22 mouse cellular contexts compared by ENCODE assay signal in genomic region chr17:70334171-70334570, GRCm38 (mm10).
A peak's percentile ranks its signal among the peaks of the same experiment; 100 is the strongest.
DNase-seq lines count a peak whose midpoint lies in the region; ATAC-seq and TF ChIP-seq lines count a peak whose summit lies in the region.
"Had no signal": no experiment of that assay in that cellular context is flagged by ENCODE, and none has a peak within 500 bp of the region (broad histone marks: within the 10 kb centered on the region; RNA-seq: fewer than 3 reads in every experiment).

No protein-coding gene starts in this region.

- 40% methylated on average over 3 of the region's 3 CpGs for WGBS in hindbrain, postnatal 0 days
- 42% methylated on average over 3 of the region's 3 CpGs for WGBS in hindbrain, embryonic 11.5 days
- WGBS in liver, embryonic 11.5 days: 51% methylated on average over 3 of the region's 3 CpGs

- no peak overlapping the region for H3K4me2 ChIP-seq in hindbrain, postnatal 0 days (ENCODE audit: low read depth, low read length)
- no peak overlapping the region for H3K4me2 ChIP-seq in hindbrain, embryonic 11.5 days (replicated peaks; ENCODE audit: low read depth, low read length)
- no peak overlapping the region for H3K4me2 ChIP-seq in liver, embryonic 11.5 days
- H3K4me2 ChIP-seq: hindbrain, embryonic 15.5 days; midbrain, embryonic 12.5 days; neural tube, embryonic 12.5 days had no signal

- peak; percentile 53; the same call in 1 of the 2 replicates for ATAC-seq in hindbrain, postnatal 0 days
- ATAC-seq in hindbrain, embryonic 11.5 days (ENCODE audit: low FRiP score): no peak
- no peak for ATAC-seq in liver, embryonic 11.5 days (replicated peaks; ENCODE audit: low FRiP score)
- ATAC-seq: CD4-positive, CD25-positive, alpha-beta regulatory T cell, adult 4 months had no signal

- no peak overlapping the region for H3K9ac ChIP-seq in hindbrain, postnatal 0 days (replicated peaks; ENCODE audit: low read length)
- no peak overlapping the region for H3K9ac ChIP-seq in hindbrain, embryonic 11.5 days (ENCODE audit: low read depth, low read length)
- H3K9ac ChIP-seq in liver, embryonic 11.5 days (ENCODE audit: low read depth, low read length): no peak overlapping the region
- H3K9ac ChIP-seq: hindbrain, embryonic 15.5 days; midbrain, embryonic 12.5 days; neural tube, embryonic 12.5 days had no signal

- no peaks in the 10 kb centered on the region for H3K4me1 ChIP-seq in hindbrain, postnatal 0 days (ENCODE audit: insufficient read depth, low read length)
- H3K4me1 ChIP-seq in hindbrain, embryonic 11.5 days (replicated peaks; ENCODE audit: control insufficient read depth, insufficient read depth, low read length): no peaks in the 10 kb centered on the region
- H3K4me1 ChIP-seq in liver, embryonic 11.5 days (replicated peaks; ENCODE audit: control insufficient read depth, insufficient read depth, low read length): no peaks in the 10 kb centered on the region
- H3K4me1 ChIP-seq: hindbrain, embryonic 15.5 days; midbrain, embryonic 12.5 days had no signal

- no peaks in the 10 kb centered on the region for H3K36me3 ChIP-seq in hindbrain, postnatal 0 days (ENCODE audit: insufficient read depth, low read length)
- H3K36me3 ChIP-seq in hindbrain, embryonic 11.5 days (ENCODE audit: control insufficient read depth, insufficient read depth, low read length): no peaks in the 10 kb centered on the region
- H3K36me3 ChIP-seq in liver, embryonic 11.5 days (ENCODE audit: control insufficient read depth, insufficient read depth, low read length): no peaks in the 10 kb centered on the region
- H3K36me3 ChIP-seq: forebrain, embryonic 10.5 days; hindbrain, embryonic 15.5 days; midbrain, embryonic 12.5 days; neural tube, embryonic 12.5 days had no signal

- no peak for TF ChIP-seq CTCF in hindbrain, postnatal 0 days (IDR thresholded peaks at IDR 0.05; ENCODE audit: low read depth)

- peak overlapping the region; percentile 15; the same call in 1 of the 2 replicates for H3K27ac ChIP-seq in hindbrain, postnatal 0 days
- H3K27ac ChIP-seq in hindbrain, embryonic 11.5 days (ENCODE audit: low read depth, low read length): no peak overlapping the region
- H3K27ac ChIP-seq in liver, embryonic 11.5 days (ENCODE audit: low read depth, low read length): no peak overlapping the region
- H3K27ac ChIP-seq: forebrain, embryonic 10.5 days; gastrocnemius, adult 2 months; hindbrain, embryonic 15.5 days; midbrain, embryonic 12.5 days; neural tube, embryonic 12.5 days had no signal

- no peak overlapping the region for H3K4me3 ChIP-seq in hindbrain, postnatal 0 days (ENCODE audit: low read length)
- no peak overlapping the region for H3K4me3 ChIP-seq in hindbrain, embryonic 11.5 days (ENCODE audit: low read depth, low read length)
- H3K4me3 ChIP-seq in liver, embryonic 11.5 days (ENCODE audit: low read depth, low read length): no peak overlapping the region
- H3K4me3 ChIP-seq: forebrain, embryonic 10.5 days; gastrocnemius, adult 2 months; hindbrain, embryonic 15.5 days; midbrain, embryonic 12.5 days; neural tube, embryonic 12.5 days had no signal

- DNase-seq in hindbrain, postnatal 0 days (ENCODE audit: low spot score): peak; percentile 16
- DNase-seq in hindbrain, embryonic 11.5 days (ENCODE audit: low spot score): no peak
- DNase-seq in Muller cell, postnatal 12 days (ENCODE audit: inconsistent ontology term): peak; percentile 40
- DNase-seq in brain, adult 2 months (ENCODE audit: low read depth, low spot score): peak; percentile 72
- peak; percentile 53 for DNase-seq in forelimb bud, embryonic 11.5 days (ENCODE audit: low read depth, low spot score)
- no peak for DNase-seq in liver, embryonic 11.5 days (ENCODE audit: low spot score)
- DNase-seq in yolk sac, embryonic 10.5 days (ENCODE audit: low spot score): no peak
- DNase-seq in ovary, postnatal 10 days (ENCODE audit: low spot score): no peak
- DNase-seq: adrenal gland, postnatal 10 days; gastrocnemius, adult 2 months; heart, postnatal 10 days; kidney, adult 8-10 months; kidney, postnatal 4 days; liver; lung, adult 2 months; lung, postnatal 4 days; thymus, postnatal 4 days had no signal

- H3K9me3 ChIP-seq in hindbrain, postnatal 0 days (ENCODE audit: low read length): no peaks in the 10 kb centered on the region
- no peaks in the 10 kb centered on the region for H3K9me3 ChIP-seq in hindbrain, embryonic 11.5 days (ENCODE audit: control insufficient read depth, low read length)
- no peaks in the 10 kb centered on the region for H3K9me3 ChIP-seq in liver, embryonic 11.5 days (ENCODE audit: control insufficient read depth, low read length)
- H3K9me3 ChIP-seq: forebrain, embryonic 10.5 days; hindbrain, embryonic 15.5 days; midbrain, embryonic 12.5 days; neural tube, embryonic 12.5 days had no signal

- H3K27me3 ChIP-seq in hindbrain, postnatal 0 days (ENCODE audit: insufficient read depth, low read length): no peaks in the 10 kb centered on the region
- no peaks in the 10 kb centered on the region for H3K27me3 ChIP-seq in hindbrain, embryonic 11.5 days (ENCODE audit: control insufficient read depth, insufficient read depth, low read length)
- no peaks in the 10 kb centered on the region for H3K27me3 ChIP-seq in liver, embryonic 11.5 days (replicated peaks; ENCODE audit: control insufficient read depth, insufficient read depth, low read length)
- H3K27me3 ChIP-seq: hindbrain, embryonic 15.5 days; midbrain, embryonic 12.5 days; neural tube, embryonic 12.5 days had no signal

Comparison
In these comparisons a context has a peak if more than half of its experiments do, and no peak if none do; other contexts are left out.
1. DNase-seq: peak in hindbrain, postnatal 0 days (single experiment), Muller cell, postnatal 12 days (single experiment), brain, adult 2 months (single experiment) and forelimb bud, embryonic 11.5 days (single experiment); none in hindbrain, embryonic 11.5 days (single experiment), liver, embryonic 11.5 days (single experiment), yolk sac, embryonic 10.5 days (single experiment) and ovary, postnatal 10 days (single experiment).